Mouse (Mus musculus) kidney, adult 2 months (tissue): ENCODE data around the gene Rps3a1.

ENCODE experiments used
- CTCF ChIP-seq: fragments of 200-500 bp; conservative IDR thresholded peaks from 2 replicates; pipeline ENCODE4 v1.5.1; 2011; ENCODE audit warnings: low read depth, mild to moderate bottlenecking, control low read depth, low read length, moderate library complexity, mixed read lengths; ENCODE audit not compliant: insufficient read depth, insufficient read length
- POLR2A ChIP-seq: fragments of 200-500 bp; IDR thresholded peaks from one replicate; pipeline ENCODE4 v1.6.1; 2011; ENCODE audit warnings: low read depth, low read length, control low read depth

DNA sequence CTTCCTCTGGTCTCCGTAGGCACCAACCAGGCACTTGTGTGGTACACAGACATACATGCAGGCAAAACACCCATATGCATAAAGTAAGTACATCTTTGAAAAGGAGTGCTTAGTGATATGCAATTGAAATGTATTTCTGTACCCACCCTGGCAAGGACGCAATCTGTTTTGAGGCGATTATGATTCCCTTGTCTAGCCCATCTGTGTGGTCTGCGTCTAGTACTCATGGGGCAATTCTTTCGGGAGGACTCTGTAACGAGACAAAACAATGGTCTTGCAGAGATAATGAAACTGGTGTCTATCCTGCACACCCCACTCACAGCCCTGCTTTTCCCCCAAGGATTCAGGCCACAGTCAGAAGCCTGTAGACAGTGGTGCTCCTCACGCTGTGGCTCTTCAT, 29.7 kb downstream of the Rps3a1 start:
- TF ChIP-seq POLR2A, result no peak
- TF ChIP-seq CTCF, result no peak
